Mouse (Mus musculus) left cerebral cortex, adult 8-10 months (tissue): ENCODE results near the gene Arl15. TPM values are rescaled to one million over a fixed set of nuclear protein-coding genes. Genes with fewer than 3 reads are reported as not detected.

Experiments
- DNase-seq, 2 experiments: peaks; one replicate each; pipeline ENCODE4 v3.0.0; 2022; ENCODE audit warnings: low spot score in 2 of 2
- total RNA-seq, 4 experiments: library from RNA; stranded (reverse); gene quantifications; 2 replicates each; pipeline ENCODE4 v1.2.4; 2022

The Arl15 gene
- total RNA-seq, 4 experiments from 2014 or later, result 29.9 to 36.1 (median 33.4) TPM

- DNase-seq, result no peak
Observed at GRCm38 (mm10) chr13:114052426-114053205, 258.3 kb downstream of the Arl15 start.

GRCm38 (mm10) chr13:114053261-114053660, 259.0 kb downstream of the Arl15 start:
- DNase-seq, result no peak

- DNase-seq, result no peak
Observed at GRCm38 (mm10) chr13:114055686-114056085, 261.4 kb downstream of the Arl15 start.

- no peak for DNase-seq
Observed at GRCm38 (mm10) chr13:114060258-114060657, 266.0 kb downstream of the Arl15 start.

- no peak for DNase-seq
Observed at GRCm38 (mm10) chr13:114061234-114061633, 266.9 kb downstream of the Arl15 start.

GRCm38 (mm10) chr13:114064069-114064468, 269.8 kb downstream of the Arl15 start:
- no peak for DNase-seq

- DNase-seq, result no peak
Observed at GRCm38 (mm10) chr13:114065012-114065411, 270.7 kb downstream of the Arl15 start.

- DNase-seq, result no peak
Observed at GRCm38 (mm10) chr13:114068421-114068820, 274.1 kb downstream of the Arl15 start.

GRCm38 (mm10) chr13:114071439-114071838, 277.1 kb downstream of the Arl15 start:
- no peak for DNase-seq

- DNase-seq, result no peak
Observed at GRCm38 (mm10) chr13:114074471-114074870, 280.2 kb downstream of the Arl15 start.

- DNase-seq, result no peak
Observed at GRCm38 (mm10) chr13:114075724-114076384, 281.5 kb downstream of the Arl15 start.

- DNase-seq, result no peak
Observed at GRCm38 (mm10) chr13:114077181-114077580, 282.9 kb downstream of the Arl15 start.

GRCm38 (mm10) chr13:114077584-114078270, 283.4 kb downstream of the Arl15 start:
- DNase-seq, result no peak

- no peak for DNase-seq
Observed at GRCm38 (mm10) chr13:114078851-114079250, 284.5 kb downstream of the Arl15 start.

GRCm38 (mm10) chr13:114079751-114080150, 285.4 kb downstream of the Arl15 start:
- DNase-seq, result no peak

GRCm38 (mm10) chr13:114080491-114080890, 286.2 kb downstream of the Arl15 start:
- no peak for DNase-seq

- no peak for DNase-seq
Observed at GRCm38 (mm10) chr13:114083570-114084138, 289.3 kb downstream of the Arl15 start.

- peak; percentile 15 to 63 for DNase-seq
Observed at GRCm38 (mm10) chr13:114085442-114085841, 291.1 kb downstream of the Arl15 start.

GRCm38 (mm10) chr13:114086325-114086724, 292.0 kb downstream of the Arl15 start:
- DNase-seq, result no peak

GRCm38 (mm10) chr13:114086801-114087200, 292.5 kb downstream of the Arl15 start:
- DNase-seq, result no peak

- DNase-seq, result no peak
Observed at GRCm38 (mm10) chr13:114087696-114088465, 293.6 kb downstream of the Arl15 start.
